Mouse (Mus musculus): ENCODE measurements around the gene D5Ertd579e. TPM values are rescaled to one million over a fixed set of nuclear protein-coding genes. Genes with fewer than 3 reads are reported as not detected.

The D5Ertd579e gene
- polyA plus RNA-seq, 1 experiment = 356 TPM

GRCm38 (mm10) chr5:36714832-36715231, 19.0 kb upstream of the D5Ertd579e start:
- no peak overlapping the region for H3K27ac ChIP-seq (ENCODE audit: insufficient read depth, low read depth, low read length)
- H3K4me1 ChIP-seq (ENCODE audit: control insufficient read depth, insufficient read depth, low read length) = peaks cover 7% of the 10 kb centered on the region
- TF ChIP-seq POLR2A (IDR thresholded peaks at IDR 0.05; ENCODE audit: insufficient read depth, low read depth, low read length) (no peak), CTCF (IDR thresholded peaks at IDR 0.05; ENCODE audit: insufficient read depth, low read depth, low read length) (no peak)
- no peak overlapping the region for H3K4me3 ChIP-seq (ENCODE audit: insufficient read depth, low read depth, low read length)
- WGBS = 86% methylated on average over 3 of the region's 3 CpGs

- H3K27ac ChIP-seq (ENCODE audit: insufficient read depth, low read depth, low read length) = no peak overlapping the region
- 94% methylated on average over 6 of the region's 6 CpGs for WGBS
- TF ChIP-seq CTCF (IDR thresholded peaks at IDR 0.05; ENCODE audit: insufficient read depth, low read depth, low read length) (no peak), POLR2A (IDR thresholded peaks at IDR 0.05; ENCODE audit: insufficient read depth, low read depth, low read length) (no peak)
- peaks cover 7% of the 10 kb centered on the region for H3K4me1 ChIP-seq (ENCODE audit: control insufficient read depth, insufficient read depth, low read length)
- no peak overlapping the region for H3K4me3 ChIP-seq (ENCODE audit: insufficient read depth, low read depth, low read length)
Measured at GRCm38 (mm10) chr5:36713693-36714092, 17.9 kb upstream of the D5Ertd579e start.

GRCm38 (mm10) chr5:36712553-36713534, 17.0 kb upstream of the D5Ertd579e start:
- peaks cover 7% of the 10 kb centered on the region for H3K4me1 ChIP-seq (ENCODE audit: control insufficient read depth, insufficient read depth, low read length)
- WGBS = 38% methylated on average over 31 of the region's 31 CpGs
- H3K4me3 ChIP-seq (ENCODE audit: insufficient read depth, low read depth, low read length) = peak overlapping the region; percentile 6; the same call in 1 of the 2 replicates
- TF ChIP-seq POLR2A (IDR thresholded peaks at IDR 0.05; ENCODE audit: insufficient read depth, low read depth, low read length) (no peak), CTCF (IDR thresholded peaks at IDR 0.05; ENCODE audit: insufficient read depth, low read depth, low read length) (no peak)
- no peak overlapping the region for H3K27ac ChIP-seq (ENCODE audit: insufficient read depth, low read depth, low read length)

GRCm38 (mm10) chr5:36711863-36712262, 16.0 kb upstream of the D5Ertd579e start:
- Histone ChIP-seq H3K4me1 (ENCODE audit: control insufficient read depth, insufficient read depth, low read length) (peaks cover 7% of the 10 kb centered on the region), H3K4me3 (ENCODE audit: insufficient read depth, low read depth, low read length) (no peak overlapping the region), H3K27ac (ENCODE audit: insufficient read depth, low read depth, low read length) (no peak overlapping the region)
- 79% methylated on average over 5 of the region's 5 CpGs for WGBS
- TF ChIP-seq CTCF (IDR thresholded peaks at IDR 0.05; ENCODE audit: insufficient read depth, low read depth, low read length) (no peak), POLR2A (IDR thresholded peaks at IDR 0.05; ENCODE audit: insufficient read depth, low read depth, low read length) (no peak)

- Histone ChIP-seq H3K4me1 (ENCODE audit: control insufficient read depth, insufficient read depth, low read length) (peaks cover 4% of the 10 kb centered on the region; the same call in 1 of the 2 replicates), H3K27ac (ENCODE audit: insufficient read depth, low read depth, low read length) (no peak overlapping the region), H3K4me3 (ENCODE audit: insufficient read depth, low read depth, low read length) (no peak overlapping the region)
- 58% methylated on average over 5 of the region's 5 CpGs for WGBS
- TF ChIP-seq CTCF (IDR thresholded peaks at IDR 0.05; ENCODE audit: insufficient read depth, low read depth, low read length) (no peak), POLR2A (IDR thresholded peaks at IDR 0.05; ENCODE audit: insufficient read depth, low read depth, low read length) (no peak)
Measured at GRCm38 (mm10) chr5:36705792-36706191, 10.0 kb upstream of the D5Ertd579e start.

- 60% methylated on average over 5 of the region's 5 CpGs for WGBS
Measured at GRCm38 (mm10) chr5:36705390-36705789, 9.6 kb upstream of the D5Ertd579e start.

GRCm38 (mm10) chr5:36704684-36705083, 8.9 kb upstream of the D5Ertd579e start:
- 75% methylated on average over 6 of the region's 6 CpGs for WGBS
- no peak overlapping the region for H3K4me3 ChIP-seq (ENCODE audit: insufficient read depth, low read depth, low read length)

More at GRCm38 (mm10) chr5:36705390-36705789, 9.6 kb upstream of the D5Ertd579e start:
- Histone ChIP-seq H3K4me3 (ENCODE audit: insufficient read depth, low read depth, low read length) (no peak overlapping the region), H3K27ac (ENCODE audit: insufficient read depth, low read depth, low read length) (no peak overlapping the region), H3K4me1 (ENCODE audit: control insufficient read depth, insufficient read depth, low read length) (peaks cover 4% of the 10 kb centered on the region; the same call in 1 of the 2 replicates)
- TF ChIP-seq POLR2A (IDR thresholded peaks at IDR 0.05; ENCODE audit: insufficient read depth, low read depth, low read length) = no peak
- no peak for TF ChIP-seq CTCF (IDR thresholded peaks at IDR 0.05; ENCODE audit: insufficient read depth, low read depth, low read length)

GRCm38 (mm10) chr5:36700939-36701620, 5.3 kb upstream of the D5Ertd579e start:
- Histone ChIP-seq H3K4me1 (ENCODE audit: control insufficient read depth, insufficient read depth, low read length) (peaks cover 9% of the 10 kb centered on the region), H3K4me3 (ENCODE audit: insufficient read depth, low read depth, low read length) (no peak overlapping the region), H3K27ac (ENCODE audit: insufficient read depth, low read depth, low read length) (no peak overlapping the region)
- 85% methylated on average over 6 of the region's 6 CpGs for WGBS
- TF ChIP-seq POLR2A (IDR thresholded peaks at IDR 0.05; ENCODE audit: insufficient read depth, low read depth, low read length) (no peak), CTCF (IDR thresholded peaks at IDR 0.05; ENCODE audit: insufficient read depth, low read depth, low read length) (no peak)

More at GRCm38 (mm10) chr5:36704684-36705083, 8.9 kb upstream of the D5Ertd579e start:
- TF ChIP-seq POLR2A (IDR thresholded peaks at IDR 0.05; ENCODE audit: insufficient read depth, low read depth, low read length) = no peak
- TF ChIP-seq CTCF (IDR thresholded peaks at IDR 0.05; ENCODE audit: insufficient read depth, low read depth, low read length) = no peak
- Histone ChIP-seq H3K4me1 (ENCODE audit: control insufficient read depth, insufficient read depth, low read length) (peaks cover 4% of the 10 kb centered on the region; the same call in 1 of the 2 replicates), H3K27ac (ENCODE audit: insufficient read depth, low read depth, low read length) (no peak overlapping the region)
